Mouse (Mus musculus) hindbrain, embryonic 16.5 days (tissue): ENCODE data around the gene Rbak. TPM values are rescaled to one million over a fixed set of nuclear protein-coding genes. Genes with fewer than 3 reads are reported as not detected.
"Not testable (repeated sequence)": the region's sequence is repeated elsewhere in the genome, so short reads cannot be mapped to it uniquely, and the experiment has no call there.

Experiments
- ATAC-seq: fragments of 200-750 bp; cut with Nextera tagmentation; 2 replicates; pipeline ENCODE4 v1.8.0; 2017; ENCODE audit warnings: moderate TSS enrichment, moderate library complexity
- H3K27ac ChIP-seq: fragments of 300-500 bp; sonication (generic); 2 replicates; pipeline ENCODE4 v1.5.1; 2014; ENCODE audit warnings: low read depth, mild to moderate bottlenecking, control low read depth, low read length, moderate library complexity
- H3K27me3 ChIP-seq: fragments of 300-500 bp; sonication (generic); replicated peaks from 2 replicates; pipeline ENCODE4 v1.6.1; 2014; ENCODE audit warnings: low read length; ENCODE audit not compliant: control insufficient read depth, insufficient read depth
- H3K36me3 ChIP-seq: fragments of 300-500 bp; sonication (generic); 2 replicates; pipeline ENCODE4 v1.6.1; 2014; ENCODE audit warnings: mild to moderate bottlenecking, low read length, moderate library complexity, mixed read lengths; ENCODE audit not compliant: control insufficient read depth, insufficient read depth
- H3K4me1 ChIP-seq: fragments of 300-500 bp; sonication (generic); 2 replicates; pipeline ENCODE4 v1.6.1; 2014; ENCODE audit warnings: low read depth, low read length; ENCODE audit not compliant: control insufficient read depth, insufficient read depth
- H3K4me2 ChIP-seq: fragments of 300-500 bp; sonication (generic); 2 replicates; pipeline ENCODE4 v1.6.1; 2014; ENCODE audit warnings: mild to moderate bottlenecking, low read length, control low read depth, moderate library complexity
- H3K4me3 ChIP-seq: fragments of 300-500 bp; sonication (generic); 2 replicates; pipeline ENCODE4 v1.5.1; 2014; ENCODE audit warnings: mild to moderate bottlenecking, low read length, control low read depth, moderate library complexity
- H3K9ac ChIP-seq: fragments of 300-500 bp; sonication (generic); 2 replicates; pipeline ENCODE4 v1.6.1; 2014; ENCODE audit warnings: low read depth, mild to moderate bottlenecking, control low read depth, low read length, moderate library complexity
- H3K9me3 ChIP-seq: fragments of 300-500 bp; sonication (generic); 2 replicates; pipeline ENCODE4 v1.6.1; 2014; ENCODE audit warnings: mild to moderate bottlenecking, low read length, moderate library complexity; ENCODE audit not compliant: control insufficient read depth
- WGBS: fragments of 180-500 bp; shearing (Covaris S2); extraction: QIAGEN DNeasy Blood & Tissue Kit; methylation state at CpG from one replicate; pipeline ENCODE4 v1.1.7; 2014; 5-methylcytosine and 5-hydroxymethylcytosine counted together
- polyA plus RNA-seq: library from polyadenylated mRNA; unstranded; fragments of >200 nt; fragmentation: Nextera tagmentation; extraction: Ambion mirVana; gene quantifications from 2 replicates; pipeline ENCODE4 v1.2.1, GENCODE M21; 2015

Gene Rbak
- polyA plus RNA-seq, result 9.6 and 11.4 TPM in 2 replicates

- WGBS, result under 1% methylated on average over 58 of the region's 58 CpGs
- Histone ChIP-seq H3K4me2 (peak within 1 kb of the TSS; percentile 70), H3K27me3 (no peaks in the 10 kb centered on the region; the same call in 1 of the 2 replicates), H3K9me3 (no peaks in the 10 kb centered on the region; the same call in 1 of the 2 replicates), H3K4me1 (peaks cover 11% of the 10 kb centered on the region), H3K4me3 (peak within 1 kb of the TSS; percentile 96), H3K9ac (peak within 1 kb of the TSS; percentile 97), H3K27ac (peak within 1 kb of the TSS; percentile 94), H3K36me3 (peaks cover 27% of the 10 kb centered on the region)
- ATAC-seq, result peak; percentile 98
Observed at GRCm38 (mm10) chr5:143180255-143181076, at the start of gene Rbak, which contains the start of gene Spdye4b. Gene Rbak, minus strand, starts transcription at chr5:143180775. Gene Spdye4b, plus strand, starts transcription at chr5:143181017.

GRCm38 (mm10) chr5:143226790-143227189 is 46.2 kb upstream of the Rbak start, which contains the start of gene Spdye4a:
Gene Spdye4a, minus strand, starts transcription at chr5:143226890.
- 91% methylated on average over 3 of the region's 3 CpGs for WGBS
- ATAC-seq, result no peak
- no peak within 1 kb of the TSS for H3K4me2 ChIP-seq

GRCm38 (mm10) chr5:143222287-143222686 is 41.7 kb upstream of the Rbak start:
- Histone ChIP-seq H3K9ac (no peak overlapping the region), H3K4me1 (no peaks in the 10 kb centered on the region), H3K27ac (no peak overlapping the region), H3K9me3 (no peaks in the 10 kb centered on the region), H3K27me3 (no peaks in the 10 kb centered on the region), H3K4me3 (no peak overlapping the region), H3K4me2 (no peak overlapping the region), H3K36me3 (no peaks in the 10 kb centered on the region)
- ATAC-seq, result no peak
- WGBS, result 80% methylated on average over 1 of the region's 1 CpGs

More at GRCm38 (mm10) chr5:143226790-143227189, 46.2 kb upstream of the Rbak start, which contains the start of gene Spdye4a:
- H3K4me3 ChIP-seq, result no peak within 1 kb of the TSS
- H3K9ac ChIP-seq, result no peak within 1 kb of the TSS
- H3K36me3 ChIP-seq, result no peaks in the 10 kb centered on the region
- H3K27me3 ChIP-seq, result no peaks in the 10 kb centered on the region
- H3K4me1 ChIP-seq, result no peaks in the 10 kb centered on the region
- H3K27ac ChIP-seq, result no peak within 1 kb of the TSS
- H3K9me3 ChIP-seq, result peaks cover 7% of the 10 kb centered on the region

- Histone ChIP-seq H3K9me3 (no peaks in the 10 kb centered on the region), H3K4me2 (no peak overlapping the region), H3K27me3 (no peaks in the 10 kb centered on the region), H3K9ac (no peak overlapping the region), H3K27ac (no peak overlapping the region), H3K36me3 (no peaks in the 10 kb centered on the region), H3K4me3 (no peak overlapping the region), H3K4me1 (no peaks in the 10 kb centered on the region)
- WGBS, result 84% methylated on average over 5 of the region's 5 CpGs
- ATAC-seq, result no peak
Observed at GRCm38 (mm10) chr5:143220996-143221395, 40.4 kb upstream of the Rbak start.

GRCm38 (mm10) chr5:143213832-143214231 is 33.3 kb upstream of the Rbak start:
- no peaks in the 10 kb centered on the region for H3K27me3 ChIP-seq
- WGBS, result 81% methylated on average over 2 of the region's 2 CpGs
- no peaks in the 10 kb centered on the region for H3K9me3 ChIP-seq
- no peak for ATAC-seq
- no peak overlapping the region for H3K4me3 ChIP-seq
- no peak overlapping the region for H3K27ac ChIP-seq
- no peak overlapping the region for H3K4me2 ChIP-seq
- no peaks in the 10 kb centered on the region for H3K4me1 ChIP-seq
- H3K9ac ChIP-seq, result no peak overlapping the region
- H3K36me3 ChIP-seq, result no peaks in the 10 kb centered on the region

GRCm38 (mm10) chr5:143205015-143205414 is 24.4 kb upstream of the Rbak start:
- Histone ChIP-seq H3K9me3 (peaks cover 4% of the 10 kb centered on the region), H3K4me3 (no peak overlapping the region), H3K9ac (no peak overlapping the region), H3K4me2 (no peak overlapping the region), H3K27me3 (no peaks in the 10 kb centered on the region), H3K36me3 (no peaks in the 10 kb centered on the region), H3K4me1 (no peaks in the 10 kb centered on the region), H3K27ac (no peak overlapping the region)
- ATAC-seq, result no peak
- 69% methylated on average over 3 of the region's 3 CpGs for WGBS

DNA sequence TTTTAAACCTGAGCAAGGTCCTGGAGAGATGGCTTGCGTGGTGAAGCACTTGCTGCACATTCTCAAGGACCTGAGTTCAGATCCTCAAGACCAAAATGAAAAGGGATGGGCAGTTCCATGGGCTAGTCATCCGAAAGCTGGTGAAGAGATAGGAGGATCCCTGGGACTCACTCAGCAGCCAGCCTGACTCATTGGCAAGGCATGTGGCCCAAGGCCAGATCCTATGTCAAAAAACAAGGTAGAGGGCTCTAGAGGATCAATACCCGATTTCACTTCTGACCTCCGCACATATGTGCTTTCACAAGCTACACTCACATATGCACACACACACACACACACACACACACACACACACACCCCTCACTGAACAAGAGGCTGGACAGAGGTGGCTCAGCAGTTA is 15.9 kb upstream of the Rbak start:
- Histone ChIP-seq H3K36me3 (no peaks in the 10 kb centered on the region), H3K4me1 (no peaks in the 10 kb centered on the region), H3K9ac (no peak overlapping the region), H3K9me3 (no peaks in the 10 kb centered on the region), H3K4me3 (no peak overlapping the region), H3K27me3 (no peaks in the 10 kb centered on the region), H3K27ac (no peak overlapping the region), H3K4me2 (no peak overlapping the region)
- ATAC-seq, result no peak
- 88% methylated on average over 4 of the region's 4 CpGs for WGBS

GRCm38 (mm10) chr5:143195166-143195565 is 14.6 kb upstream of the Rbak start:
- Histone ChIP-seq H3K4me3 (no peak overlapping the region), H3K9ac (no peak overlapping the region), H3K4me2 (no peak overlapping the region), H3K36me3 (no peaks in the 10 kb centered on the region), H3K9me3 (no peaks in the 10 kb centered on the region), H3K4me1 (no peaks in the 10 kb centered on the region), H3K27ac (no peak overlapping the region), H3K27me3 (no peaks in the 10 kb centered on the region)
- 80% methylated on average over 2 of the region's 2 CpGs for WGBS
- no peak for ATAC-seq

- WGBS, result 74% methylated on average over 8 of the region's 8 CpGs
Observed at GRCm38 (mm10) chr5:143194747-143195146, 14.2 kb upstream of the Rbak start.

More at GRCm38 (mm10) chr5:143194747-143195146, 14.2 kb upstream of the Rbak start:
- H3K9me3 ChIP-seq, H3K27ac ChIP-seq, H3K36me3 ChIP-seq, ATAC-seq, H3K9ac ChIP-seq, H3K4me3 ChIP-seq, H3K27me3 ChIP-seq, H3K4me2 ChIP-seq, H3K4me1 ChIP-seq: not testable (repeated sequence)
